Mouse (Mus musculus): ENCODE results near the gene Pde10a. TPM values are rescaled to one million over a fixed set of nuclear protein-coding genes. Genes with fewer than 3 reads are reported as not detected.

Gene Pde10a
- total and polyA plus RNA-seq, 2 experiments from 2014 or later, result 14.7 to 55.4 TPM

DNA sequence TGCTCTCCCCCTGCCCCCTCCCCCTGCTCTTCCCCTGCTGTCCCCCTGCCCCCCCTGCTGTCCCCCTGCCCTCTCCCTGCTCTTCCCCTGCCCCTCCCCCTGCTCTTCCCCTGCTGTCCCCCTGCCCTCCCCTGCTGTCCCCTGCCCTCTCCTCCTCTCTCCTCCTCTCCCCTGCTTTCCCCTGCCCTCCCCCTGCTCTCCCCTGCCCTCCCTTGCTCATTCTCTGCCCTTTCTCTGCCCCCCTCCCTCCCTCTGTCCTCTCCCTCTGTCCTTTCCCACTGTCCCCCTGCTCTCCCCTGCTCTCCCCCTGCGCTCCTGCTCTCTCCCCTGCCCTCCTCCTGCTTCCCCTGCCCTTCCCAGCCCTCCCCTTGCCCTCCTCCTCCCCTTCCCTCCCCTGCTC lies 106.5 kb downstream of the Pde10a start:
- WGBS, result 88% methylated on average over 1 of the region's 1 CpGs
- Histone ChIP-seq H3K36me3 (ENCODE audit: insufficient read depth) (no peaks in the 10 kb centered on the region), H3K9ac (no peak overlapping the region), H3K4me1 (ENCODE audit: insufficient read depth) (no peaks in the 10 kb centered on the region), H3K4me3 (ENCODE audit: low read depth, low read length) (no peak overlapping the region), H3K4me2 (ENCODE audit: low read depth) (no peak overlapping the region), H3K27ac (ENCODE audit: low read depth, low read length) (no peak overlapping the region), H3K9me3 (ENCODE audit: low read length) (no peaks in the 10 kb centered on the region), H3K27me3 (ENCODE audit: insufficient read depth, low read length) (no peaks in the 10 kb centered on the region)
- TF ChIP-seq CTCF (IDR thresholded peaks at IDR 0.05; ENCODE audit: low read depth), result no peak
- DNase-seq (no peak), ATAC-seq (no peak)

DNA sequence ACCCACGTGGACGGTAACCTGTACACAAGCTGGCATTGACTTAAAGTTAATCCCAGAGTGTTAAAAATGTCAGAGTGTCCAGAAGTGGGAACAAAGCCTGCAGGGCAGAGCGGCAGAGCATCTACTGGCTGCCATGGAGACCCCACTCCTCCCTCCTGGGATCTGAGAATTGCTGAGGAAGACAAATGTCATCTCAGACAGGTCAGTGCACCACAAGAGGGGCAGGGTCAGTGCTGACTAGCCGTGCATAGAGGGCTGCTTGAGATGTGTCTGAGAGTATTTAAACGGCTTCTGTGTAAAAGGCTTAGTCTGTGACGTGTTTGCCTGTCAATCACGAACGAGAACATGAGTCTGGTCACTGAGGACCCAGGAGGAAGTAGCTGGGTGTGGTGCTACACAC lies 108.4 kb downstream of the Pde10a start:
- Histone ChIP-seq H3K36me3 (ENCODE audit: insufficient read depth) (no peaks in the 10 kb centered on the region), H3K4me3 (ENCODE audit: low read depth, low read length) (no peak overlapping the region), H3K27ac (ENCODE audit: low read depth, low read length) (no peak overlapping the region), H3K4me2 (ENCODE audit: low read depth) (no peak overlapping the region), H3K4me1 (ENCODE audit: insufficient read depth) (no peaks in the 10 kb centered on the region), H3K27me3 (ENCODE audit: insufficient read depth, low read length) (no peaks in the 10 kb centered on the region), H3K9ac (no peak overlapping the region), H3K9me3 (ENCODE audit: low read length) (no peaks in the 10 kb centered on the region)
- no peak for DNase-seq
- WGBS, result 46% methylated on average over 8 of the region's 8 CpGs
- no peak for ATAC-seq
- no peak for TF ChIP-seq CTCF (IDR thresholded peaks at IDR 0.05; ENCODE audit: low read depth)

GRCm38 (mm10) chr17:8634476-8634875 lies 109.3 kb downstream of the Pde10a start:
- TF ChIP-seq CTCF (IDR thresholded peaks at IDR 0.05; ENCODE audit: low read depth), result no peak
- no peak for DNase-seq
- WGBS, result 93% methylated on average over 4 of the region's 4 CpGs

GRCm38 (mm10) chr17:8636231-8636630 lies 111.1 kb downstream of the Pde10a start:
- ATAC-seq (no peak), DNase-seq (no peak)
- no peak overlapping the region for H3K9ac ChIP-seq
- H3K27ac ChIP-seq (ENCODE audit: low read depth, low read length), result no peak overlapping the region
- H3K27me3 ChIP-seq (ENCODE audit: insufficient read depth, low read length), result no peaks in the 10 kb centered on the region
- TF ChIP-seq CTCF (IDR thresholded peaks at IDR 0.05; ENCODE audit: low read depth), result no peak
- no peak overlapping the region for H3K4me2 ChIP-seq (ENCODE audit: low read depth)
- no peaks in the 10 kb centered on the region for H3K36me3 ChIP-seq (ENCODE audit: insufficient read depth)
- H3K9me3 ChIP-seq (ENCODE audit: low read length), result no peaks in the 10 kb centered on the region
- no peak overlapping the region for H3K4me3 ChIP-seq (ENCODE audit: low read depth, low read length)
- no peaks in the 10 kb centered on the region for H3K4me1 ChIP-seq (ENCODE audit: insufficient read depth)
- WGBS, result 71% methylated on average over 3 of the region's 3 CpGs

More at GRCm38 (mm10) chr17:8634476-8634875, 109.3 kb downstream of the Pde10a start:
- Histone ChIP-seq H3K4me2 (ENCODE audit: low read depth) (no peak overlapping the region), H3K9me3 (ENCODE audit: low read length) (no peaks in the 10 kb centered on the region), H3K36me3 (ENCODE audit: insufficient read depth) (no peaks in the 10 kb centered on the region), H3K27me3 (ENCODE audit: insufficient read depth, low read length) (no peaks in the 10 kb centered on the region), H3K4me1 (ENCODE audit: insufficient read depth) (no peaks in the 10 kb centered on the region), H3K4me3 (ENCODE audit: low read depth, low read length) (no peak overlapping the region), H3K27ac (ENCODE audit: low read depth, low read length) (no peak overlapping the region), H3K9ac (no peak overlapping the region)
- ATAC-seq, result no peak

GRCm38 (mm10) chr17:8636691-8637090 lies 111.5 kb downstream of the Pde10a start:
- WGBS, result 75% methylated on average over 11 of the region's 11 CpGs
- ATAC-seq, result no peak

DNA sequence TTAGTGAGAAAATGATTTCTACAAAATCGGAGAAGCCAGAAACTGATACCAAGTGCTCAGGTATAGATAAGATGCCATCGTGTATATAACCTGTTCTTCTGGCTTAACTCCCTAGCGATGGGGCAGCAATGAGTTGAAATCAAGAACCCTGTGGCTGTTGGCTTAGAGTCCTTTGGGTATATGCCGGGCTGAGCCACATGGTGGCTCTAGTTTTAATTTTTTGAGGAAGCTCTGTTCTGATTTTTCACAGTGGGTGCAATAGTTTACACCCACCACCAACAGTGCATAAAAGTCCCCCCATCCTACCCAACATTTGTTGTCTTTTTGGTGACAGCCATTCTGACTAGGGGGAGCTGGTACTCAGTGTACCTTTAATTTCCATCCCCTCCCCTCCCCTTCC lies 112.0 kb downstream of the Pde10a start:
- DNase-seq (no peak), ATAC-seq (peak; percentile 18; the same call in 1 of the 2 replicates)
- Histone ChIP-seq H3K9me3 (ENCODE audit: low read length) (no peaks in the 10 kb centered on the region), H3K4me1 (ENCODE audit: insufficient read depth) (no peaks in the 10 kb centered on the region), H3K27me3 (ENCODE audit: insufficient read depth, low read length) (no peaks in the 10 kb centered on the region), H3K27ac (ENCODE audit: low read depth, low read length) (no peak overlapping the region), H3K4me3 (ENCODE audit: low read depth, low read length) (no peak overlapping the region), H3K36me3 (ENCODE audit: insufficient read depth) (no peaks in the 10 kb centered on the region), H3K9ac (no peak overlapping the region), H3K4me2 (ENCODE audit: low read depth) (no peak overlapping the region)
- TF ChIP-seq CTCF (IDR thresholded peaks at IDR 0.05; ENCODE audit: low read depth), result peak; percentile 51
- 76% methylated on average over 4 of the region's 4 CpGs for WGBS

More at GRCm38 (mm10) chr17:8636691-8637090, 111.5 kb downstream of the Pde10a start:
- DNase-seq, result no peak
- no peak for TF ChIP-seq CTCF (IDR thresholded peaks at IDR 0.05; ENCODE audit: low read depth)
- Histone ChIP-seq H3K9ac (no peak overlapping the region), H3K4me3 (ENCODE audit: low read depth, low read length) (no peak overlapping the region), H3K4me2 (ENCODE audit: low read depth) (no peak overlapping the region), H3K27ac (ENCODE audit: low read depth, low read length) (no peak overlapping the region), H3K27me3 (ENCODE audit: insufficient read depth, low read length) (no peaks in the 10 kb centered on the region), H3K4me1 (ENCODE audit: insufficient read depth) (no peaks in the 10 kb centered on the region), H3K9me3 (ENCODE audit: low read length) (no peaks in the 10 kb centered on the region), H3K36me3 (ENCODE audit: insufficient read depth) (no peaks in the 10 kb centered on the region)

- DNase-seq, result no peak
- no peak overlapping the region for H3K4me3 ChIP-seq (ENCODE audit: low read depth, low read length)
- TF ChIP-seq CTCF (IDR thresholded peaks at IDR 0.05; ENCODE audit: low read depth), result peak; percentile 42
- no peak overlapping the region for H3K9ac ChIP-seq
- peak; percentile 45; the same call in 1 of the 2 replicates for ATAC-seq
- WGBS, result 78% methylated on average over 12 of the region's 12 CpGs
- H3K9me3 ChIP-seq (ENCODE audit: low read length), result no peaks in the 10 kb centered on the region
- H3K4me2 ChIP-seq (ENCODE audit: low read depth), result no peak overlapping the region
- no peak overlapping the region for H3K27ac ChIP-seq (ENCODE audit: low read depth, low read length)
- no peaks in the 10 kb centered on the region for H3K4me1 ChIP-seq (ENCODE audit: insufficient read depth)
- H3K36me3 ChIP-seq (ENCODE audit: insufficient read depth), result no peaks in the 10 kb centered on the region
- no peaks in the 10 kb centered on the region for H3K27me3 ChIP-seq (ENCODE audit: insufficient read depth, low read length)
Observed at GRCm38 (mm10) chr17:8639703-8640380, 114.7 kb downstream of the Pde10a start.

Data from forebrain, postnatal 0 days (tissue).